Mouse (Mus musculus): ENCODE data around the gene Tst.

DNA sequence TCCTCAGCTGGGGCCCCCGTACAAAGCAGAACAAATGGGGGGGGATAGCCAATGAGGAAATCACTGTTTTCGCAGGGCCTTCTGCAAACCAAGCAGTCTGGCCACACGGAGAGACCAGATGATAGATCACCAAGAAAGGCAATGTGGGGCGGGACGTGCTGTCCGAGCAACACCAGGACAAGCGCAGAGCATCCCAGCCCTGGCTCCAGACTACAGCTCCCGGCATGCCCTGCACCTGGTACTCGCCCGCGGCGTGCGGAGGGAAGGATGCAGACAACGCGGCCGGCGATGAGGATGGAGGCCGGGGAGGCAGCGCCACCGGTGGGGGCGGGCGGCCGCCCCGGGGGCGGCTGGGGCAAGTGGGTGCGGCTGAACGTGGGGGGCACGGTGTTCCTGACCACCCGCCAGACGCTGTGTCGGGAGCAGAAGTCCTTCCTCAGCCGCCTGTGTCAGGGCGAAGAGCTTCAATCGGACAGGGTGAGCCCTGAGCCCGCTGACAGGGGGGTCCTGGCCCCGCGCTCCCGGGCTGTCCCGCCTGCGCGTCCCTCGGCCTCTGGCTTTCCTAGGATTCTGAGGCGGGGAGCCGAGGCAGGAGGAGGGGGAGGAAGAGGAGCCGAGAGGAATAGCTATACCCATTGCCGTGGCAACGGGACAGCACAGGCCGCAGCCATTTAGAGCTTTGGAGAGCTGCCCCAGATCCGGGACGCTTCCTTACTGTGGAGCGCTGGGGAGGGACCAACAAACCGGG lies 22.9 kb upstream of the Tst start, which contains the start of gene Kctd17:
- TF ChIP-seq CTCF (IDR thresholded peaks at IDR 0.05; ENCODE audit: low read depth) (no peak; the same call in 1 of the 2 replicates), EP300 (optimal IDR thresholded peaks at IDR 0.05) (no peak)

Data from stomach, postnatal 0 days (tissue).